Mouse (Mus musculus): ENCODE results near the gene Gm26566. TPM values are rescaled to one million over a fixed set of nuclear protein-coding genes. Genes with fewer than 3 reads are reported as not detected.

Gene Gm26566
- polyA plus RNA-seq, 1 experiment from 2014 or later, result 1.1 TPM

Other genes starting within 250 kb of the Gm26566 start
- not detected in 2 replicates for gene Ifnb1, start 199.0 kb upstream of the Gm26566 start, polyA plus RNA-seq (2016; fragmentation: Nextera tagmentation; extraction: Ambion mirVana)
- gene Ifna15, start 163.6 kb upstream of the Gm26566 start, polyA plus RNA-seq (2016; fragmentation: Nextera tagmentation; extraction: Ambion mirVana), result not detected in 2 replicates
- gene Ifna14, start 150.0 kb upstream of the Gm26566 start, polyA plus RNA-seq (2016; fragmentation: Nextera tagmentation; extraction: Ambion mirVana), result not detected in 2 replicates
- gene Ifna9, start 129.4 kb upstream of the Gm26566 start, polyA plus RNA-seq (2016; fragmentation: Nextera tagmentation; extraction: Ambion mirVana), result not detected in 2 replicates
- gene Ifna12, start 118.4 kb upstream of the Gm26566 start, polyA plus RNA-seq (2016; fragmentation: Nextera tagmentation; extraction: Ambion mirVana), result not detected in 2 replicates
- not detected in 2 replicates for gene C87499, start 87.4 kb upstream of the Gm26566 start, polyA plus RNA-seq (2016; fragmentation: Nextera tagmentation; extraction: Ambion mirVana)
- not detected in 2 replicates for gene Ifna13, start 77.3 kb upstream of the Gm26566 start, polyA plus RNA-seq (2016; fragmentation: Nextera tagmentation; extraction: Ambion mirVana)
- gene Ifna16, start 44.9 kb upstream of the Gm26566 start, polyA plus RNA-seq (2016; fragmentation: Nextera tagmentation; extraction: Ambion mirVana), result not detected in 2 replicates
- not detected in 2 replicates for gene Ifna2, start 37.9 kb upstream of the Gm26566 start, polyA plus RNA-seq (2016; fragmentation: Nextera tagmentation; extraction: Ambion mirVana)
- gene Ifnab, start 30.4 kb upstream of the Gm26566 start, polyA plus RNA-seq (2016; fragmentation: Nextera tagmentation; extraction: Ambion mirVana), result not detected in 2 replicates
- 98.4 and 103 TPM in 2 replicates for gene Klhl9, start 660 bp downstream of the Gm26566 start, polyA plus RNA-seq (2016; fragmentation: Nextera tagmentation; extraction: Ambion mirVana)
- not detected in 2 replicates for gene Gm13271, start 33.1 kb downstream of the Gm26566 start, polyA plus RNA-seq (2016; fragmentation: Nextera tagmentation; extraction: Ambion mirVana)
- 0.35 and 0.49 TPM in 2 replicates for gene Gm13283, start 38.3 kb downstream of the Gm26566 start, polyA plus RNA-seq (2016; fragmentation: Nextera tagmentation; extraction: Ambion mirVana)
- 0.76 TPM in 1 of 2 replicates, not detected in the other for gene Gm13290, start 52.0 kb downstream of the Gm26566 start, polyA plus RNA-seq (2016; fragmentation: Nextera tagmentation; extraction: Ambion mirVana)
- gene Gm13289, start 55.1 kb downstream of the Gm26566 start, polyA plus RNA-seq (2016; fragmentation: Nextera tagmentation; extraction: Ambion mirVana), result not detected in 2 replicates
- not detected in 2 replicates for gene Gm13272, start 58.0 kb downstream of the Gm26566 start, polyA plus RNA-seq (2016; fragmentation: Nextera tagmentation; extraction: Ambion mirVana)
- not detected in 2 replicates for gene Ifnz, start 60.3 kb downstream of the Gm26566 start, polyA plus RNA-seq (2016; fragmentation: Nextera tagmentation; extraction: Ambion mirVana)
- not detected in 2 replicates for gene Gm13276, start 63.9 kb downstream of the Gm26566 start, polyA plus RNA-seq (2016; fragmentation: Nextera tagmentation; extraction: Ambion mirVana)
- gene Gm13277, start 66.8 kb downstream of the Gm26566 start, polyA plus RNA-seq (2016; fragmentation: Nextera tagmentation; extraction: Ambion mirVana), result not detected in 2 replicates
- gene Gm13278, start 69.7 kb downstream of the Gm26566 start, polyA plus RNA-seq (2016; fragmentation: Nextera tagmentation; extraction: Ambion mirVana), result not detected in 2 replicates
- not detected in 2 replicates for gene Gm13275, start 72.7 kb downstream of the Gm26566 start, polyA plus RNA-seq (2016; fragmentation: Nextera tagmentation; extraction: Ambion mirVana)
- not detected in 2 replicates for gene Gm13279, start 75.6 kb downstream of the Gm26566 start, polyA plus RNA-seq (2016; fragmentation: Nextera tagmentation; extraction: Ambion mirVana)
- 0.85 TPM in 1 of 2 replicates, not detected in the other for gene Gm13285, start 77.9 kb downstream of the Gm26566 start, polyA plus RNA-seq (2016; fragmentation: Nextera tagmentation; extraction: Ambion mirVana)
- gene Gm13287, start 81.4 kb downstream of the Gm26566 start, polyA plus RNA-seq (2016; fragmentation: Nextera tagmentation; extraction: Ambion mirVana), result not detected in 2 replicates
- 0.07 and 0.09 TPM in 2 replicates for gene Gm13288, start 83.7 kb downstream of the Gm26566 start, polyA plus RNA-seq (2016; fragmentation: Nextera tagmentation; extraction: Ambion mirVana)
- not detected in 2 replicates for gene Ifna7, start 94.4 kb downstream of the Gm26566 start, polyA plus RNA-seq (2016; fragmentation: Nextera tagmentation; extraction: Ambion mirVana)
- not detected in 2 replicates for gene Ifna11, start 98.2 kb downstream of the Gm26566 start, polyA plus RNA-seq (2016; fragmentation: Nextera tagmentation; extraction: Ambion mirVana)
- not detected in 2 replicates for gene Ifna6, start 105.6 kb downstream of the Gm26566 start, polyA plus RNA-seq (2016; fragmentation: Nextera tagmentation; extraction: Ambion mirVana)
- not detected in 2 replicates for gene Ifna5, start 113.7 kb downstream of the Gm26566 start, polyA plus RNA-seq (2016; fragmentation: Nextera tagmentation; extraction: Ambion mirVana)
- gene Ifna4, start 120.1 kb downstream of the Gm26566 start, polyA plus RNA-seq (2016; fragmentation: Nextera tagmentation; extraction: Ambion mirVana), result not detected in 2 replicates
- not detected in 2 replicates for gene Ifna1, start 128.3 kb downstream of the Gm26566 start, polyA plus RNA-seq (2016; fragmentation: Nextera tagmentation; extraction: Ambion mirVana)
- not detected in 2 replicates for gene Ifne, start 158.4 kb downstream of the Gm26566 start, polyA plus RNA-seq (2016; fragmentation: Nextera tagmentation; extraction: Ambion mirVana)

Measured in forebrain, embryonic 10.5 days (tissue).